Mouse (Mus musculus) MEL (cell line): ENCODE data around the gene Gm45234. TPM values are rescaled to one million over a fixed set of nuclear protein-coding genes. Genes with fewer than 3 reads are reported as not detected.

ENCODE experiments used
- DNase-seq: peaks from one replicate; pipeline ENCODE4 v3.0.0; 2011; ENCODE audit warnings: low read depth, low spot score
- H3K27ac ChIP-seq: 2 replicates; pipeline ENCODE4 v1.5.1; 2012; ENCODE audit warnings: low read depth, mild to moderate bottlenecking, control low read depth, low read length, moderate library complexity; ENCODE audit not compliant: control insufficient read depth
- H3K27me3 ChIP-seq, 2 experiments: fragments of 150-350 bp in 1 of 2; sonication (generic) in 1 of 2; 2 replicates each; pipeline ENCODE4 v1.6.1; 2012; ENCODE audit warnings: low read length in 2 of 2, mild to moderate bottlenecking in 2 of 2, improper control_type of control experiment in 1 of 2, moderate library complexity in 1 of 2; ENCODE audit not compliant: insufficient read depth in 2 of 2, control insufficient read depth in 1 of 2
- H3K36me3 ChIP-seq, 2 experiments: 2 replicates each; pipeline ENCODE4 v1.6.1; 2012 to 2014; ENCODE audit warnings: low read length in 2 of 2, improper control_type of control experiment in 1 of 2, inconsistent platforms in 1 of 2, mild to moderate bottlenecking in 1 of 2; ENCODE audit not compliant: insufficient read depth in 2 of 2, control insufficient read depth in 1 of 2
- H3K4me1 ChIP-seq, 2 experiments: fragments of 150-350 bp in 1 of 2; sonication (generic) in 1 of 2; 2 replicates each; pipeline ENCODE4 v1.6.1; 2012; ENCODE audit warnings: low read length in 2 of 2, improper control_type of control experiment in 1 of 2, mild to moderate bottlenecking in 1 of 2; ENCODE audit not compliant: insufficient read depth in 2 of 2, control insufficient read depth in 1 of 2
- H3K4me3 ChIP-seq, 2 experiments: fragments of 150-350 bp in 1 of 2; sonication (generic) in 1 of 2; 2 replicates each; pipeline ENCODE4 v1.5.1; 2012; ENCODE audit warnings: low read depth in 2 of 2, low read length in 2 of 2, mild to moderate bottlenecking in 2 of 2, moderate library complexity in 2 of 2, control low read depth in 1 of 2, improper control_type of control experiment in 1 of 2; ENCODE audit not compliant: control insufficient read depth in 1 of 2, insufficient read depth in 1 of 2
- H3K79me2 ChIP-seq: 2 replicates; pipeline ENCODE4 v1.6.1; 2012; ENCODE audit warnings: mild to moderate bottlenecking, low read length, moderate library complexity; ENCODE audit not compliant: control insufficient read depth, poor library complexity, insufficient read depth
- H3K9ac ChIP-seq: 2 replicates; pipeline ENCODE4 v1.6.1; 2012; ENCODE audit warnings: low read depth, mild to moderate bottlenecking, control low read depth, low read length, moderate library complexity; ENCODE audit not compliant: control insufficient read depth, poor library complexity, severe bottlenecking
- H3K9me3 ChIP-seq: fragments of 150-350 bp; sonication (generic); replicated peaks from 2 replicates; pipeline ENCODE4 v1.6.1; 2012; ENCODE audit warnings: mild to moderate bottlenecking, low read length, improper control_type of control experiment, moderate library complexity; ENCODE audit not compliant: insufficient read depth
- BHLHE40 ChIP-seq: IDR thresholded peaks from 2 replicates; pipeline ENCODE4 v1.6.1; 2012; ENCODE audit warnings: low read depth, mild to moderate bottlenecking, inconsistent platforms, low read length, improper control_type of control experiment, borderline replicate concordance
- CHD1 ChIP-seq: IDR thresholded peaks from 2 replicates; pipeline ENCODE4 v1.6.1; 2012; ENCODE audit warnings: low read depth, mild to moderate bottlenecking, inconsistent platforms, low read length, improper control_type of control experiment
- CHD2 ChIP-seq: IDR thresholded peaks from 2 replicates; pipeline ENCODE4 v1.6.1; 2011; ENCODE audit warnings: low read length, improper control_type of control experiment
- CTCF ChIP-seq, 3 experiments: IDR thresholded peaks in 2 of 3; conservative IDR thresholded peaks in 1 of 3; 2 replicates each; pipeline ENCODE4 v1.5.1; 2011 to 2012; ENCODE audit warnings: low read length in 3 of 3, low read depth in 2 of 3, mild to moderate bottlenecking in 2 of 3, improper control_type of control experiment in 1 of 3, inconsistent platforms in 1 of 3, mixed read lengths in 1 of 3, moderate library complexity in 1 of 3; ENCODE audit not compliant: control insufficient read depth in 1 of 3, insufficient read depth in 1 of 3, poor library complexity in 1 of 3, severe bottlenecking in 1 of 3
- E2F4 ChIP-seq: IDR thresholded peaks from 2 replicates; pipeline ENCODE4 v1.6.1; 2011; ENCODE audit warnings: low read depth, low read length, improper control_type of control experiment, borderline replicate concordance
- ELF1 ChIP-seq: IDR thresholded peaks from 2 replicates; pipeline ENCODE4 v1.6.1; 2014; ENCODE audit warnings: low read depth, mild to moderate bottlenecking, inconsistent platforms, low read length, improper control_type of control experiment, moderate library complexity
- EP300 ChIP-seq, 2 experiments: IDR thresholded peaks; 2 replicates each; pipeline ENCODE4 v1.6.1; 2011; ENCODE audit warnings: improper control_type of control experiment in 2 of 2, low read length in 2 of 2, low read depth in 1 of 2, mild to moderate bottlenecking in 1 of 2
- GABPA ChIP-seq: IDR thresholded peaks from 2 replicates; pipeline ENCODE4 v1.6.1; 2012; ENCODE audit warnings: low read depth, mild to moderate bottlenecking, inconsistent platforms, low read length, improper control_type of control experiment, moderate library complexity
- GATA1 ChIP-seq: IDR thresholded peaks from 2 replicates; pipeline ENCODE4 v1.6.1; 2011; ENCODE audit warnings: low read depth, low read length, improper control_type of control experiment
- HCFC1 ChIP-seq: IDR thresholded peaks from 2 replicates; pipeline ENCODE4 v1.6.1; 2012; ENCODE audit warnings: low read depth, mild to moderate bottlenecking, inconsistent platforms, low read length, improper control_type of control experiment, moderate library complexity
- JUND ChIP-seq: IDR thresholded peaks from 2 replicates; pipeline ENCODE4 v1.6.1; 2011; ENCODE audit warnings: low read depth, mild to moderate bottlenecking, improper control_type of control experiment, low read length
- KAT2A ChIP-seq: conservative IDR thresholded peaks from 2 replicates; pipeline ENCODE4 v1.6.1; 2012; ENCODE audit warnings: low read depth, low read length, improper control_type of control experiment, inconsistent platforms
- MAFK ChIP-seq: IDR thresholded peaks from 2 replicates; pipeline ENCODE4 v1.6.1; 2011; ENCODE audit warnings: low read depth, mild to moderate bottlenecking, low read length, improper control_type of control experiment, borderline replicate concordance
- MAX ChIP-seq: IDR thresholded peaks from 2 replicates; pipeline ENCODE4 v1.6.1; 2011; ENCODE audit warnings: low read length, improper control_type of control experiment
- MAZ ChIP-seq: IDR thresholded peaks from 2 replicates; pipeline ENCODE4 v1.6.1; 2012; ENCODE audit warnings: low read depth, mild to moderate bottlenecking, inconsistent platforms, low read length, improper control_type of control experiment
- MEF2A ChIP-seq: IDR thresholded peaks from 2 replicates; pipeline ENCODE4 v1.6.1; 2014; ENCODE audit warnings: low read depth, mild to moderate bottlenecking, inconsistent platforms, low read length, improper control_type of control experiment; ENCODE audit not compliant: poor library complexity, insufficient replicate concordance, severe bottlenecking; ENCODE audit errors: extremely low read depth
- MXI1 ChIP-seq: IDR thresholded peaks from 2 replicates; pipeline ENCODE4 v1.6.1; 2011; ENCODE audit warnings: mild to moderate bottlenecking, low read depth, low read length, improper control_type of control experiment
- MYB ChIP-seq: IDR thresholded peaks from 2 replicates; pipeline ENCODE4 v1.6.1; 2011; ENCODE audit warnings: mild to moderate bottlenecking, low read depth, low read length, improper control_type of control experiment
- MYC ChIP-seq: IDR thresholded peaks from 2 replicates; pipeline ENCODE4 v1.6.1; 2011; ENCODE audit warnings: low read depth, mild to moderate bottlenecking, low read length, improper control_type of control experiment, moderate library complexity
- NELFE ChIP-seq: IDR thresholded peaks from 2 replicates; pipeline ENCODE4 v1.6.1; 2011; ENCODE audit warnings: low read depth, low read length, improper control_type of control experiment
- NRF1 ChIP-seq: IDR thresholded peaks from 2 replicates; pipeline ENCODE4 v1.6.1; 2014; ENCODE audit warnings: low read depth, mild to moderate bottlenecking, inconsistent platforms, low read length, improper control_type of control experiment, moderate library complexity; ENCODE audit not compliant: poor library complexity, insufficient read depth, severe bottlenecking
- POLR2A ChIP-seq, 2 experiments: IDR thresholded peaks; 2 replicates each; pipeline ENCODE4 v1.6.1; 2011 to 2012; ENCODE audit warnings: low read length in 2 of 2, mild to moderate bottlenecking in 2 of 2, control low read depth in 1 of 2, improper control_type of control experiment in 1 of 2, low read depth in 1 of 2, moderate library complexity in 1 of 2; ENCODE audit not compliant: control insufficient read depth in 1 of 2, insufficient read depth in 1 of 2, poor library complexity in 1 of 2
- POLR2AphosphoS2 ChIP-seq: IDR thresholded peaks from 2 replicates; pipeline ENCODE4 v1.6.1; 2011; ENCODE audit warnings: low read length, improper control_type of control experiment
- POLR2AphosphoS5 ChIP-seq: IDR thresholded peaks from 2 replicates; pipeline ENCODE4 v1.6.1; 2012; ENCODE audit warnings: low read depth, borderline replicate concordance, mild to moderate bottlenecking, inconsistent platforms, low read length, moderate library complexity, mixed read lengths
- RAD21 ChIP-seq: IDR thresholded peaks from 2 replicates; pipeline ENCODE4 v1.6.1; 2011; ENCODE audit warnings: mild to moderate bottlenecking, low read depth, low read length, improper control_type of control experiment
- RCOR1 ChIP-seq: IDR thresholded peaks from 2 replicates; pipeline ENCODE4 v1.6.1; 2012; ENCODE audit warnings: low read depth, mild to moderate bottlenecking, inconsistent platforms, low read length, improper control_type of control experiment
- SIN3A ChIP-seq: IDR thresholded peaks from 2 replicates; pipeline ENCODE4 v1.6.1; 2012; ENCODE audit warnings: low read length, improper control_type of control experiment, inconsistent platforms
- SMC3 ChIP-seq: IDR thresholded peaks from 2 replicates; pipeline ENCODE4 v1.6.1; 2011; ENCODE audit warnings: low read depth, low read length, improper control_type of control experiment
- TAL1 ChIP-seq: IDR thresholded peaks from 2 replicates; pipeline ENCODE4 v1.6.1; 2012; ENCODE audit warnings: mild to moderate bottlenecking, inconsistent platforms, low read length, moderate library complexity, mixed read lengths
- TCF12 ChIP-seq: IDR thresholded peaks from 2 replicates; pipeline ENCODE4 v1.6.1; 2014; ENCODE audit warnings: low read depth, mild to moderate bottlenecking, inconsistent platforms, low read length, improper control_type of control experiment, moderate library complexity
- UBTF ChIP-seq: IDR thresholded peaks from 2 replicates; pipeline ENCODE4 v1.6.1; 2012; ENCODE audit warnings: low read depth, mild to moderate bottlenecking, inconsistent platforms, low read length, improper control_type of control experiment, moderate library complexity, borderline replicate concordance; ENCODE audit not compliant: insufficient read depth
- USF1 ChIP-seq: IDR thresholded peaks from 2 replicates; pipeline ENCODE4 v1.6.1; 2014; ENCODE audit warnings: low read depth, mild to moderate bottlenecking, inconsistent platforms, low read length, improper control_type of control experiment, moderate library complexity
- USF2 ChIP-seq, 2 experiments: IDR thresholded peaks; 2 replicates each; pipeline ENCODE4 v1.6.1; 2011 to 2012; ENCODE audit warnings: improper control_type of control experiment in 2 of 2, low read length in 2 of 2, borderline replicate concordance in 1 of 2, inconsistent platforms in 1 of 2, low read depth in 1 of 2, mild to moderate bottlenecking in 1 of 2; ENCODE audit not compliant: insufficient read depth in 1 of 2
- ZC3H11A ChIP-seq: IDR thresholded peaks from 2 replicates; pipeline ENCODE4 v1.6.1; 2012; ENCODE audit warnings: low read depth, mild to moderate bottlenecking, inconsistent platforms, low read length, improper control_type of control experiment
- ZKSCAN1 ChIP-seq: IDR thresholded peaks from 2 replicates; pipeline ENCODE4 v1.6.1; 2012; ENCODE audit warnings: low read depth, mild to moderate bottlenecking, inconsistent platforms, low read length, improper control_type of control experiment, moderate library complexity
- ZMIZ1 ChIP-seq: IDR thresholded peaks from 2 replicates; pipeline ENCODE4 v1.6.1; 2012; ENCODE audit warnings: low read depth, mild to moderate bottlenecking, inconsistent platforms, low read length, improper control_type of control experiment, moderate library complexity
- ZNF384 ChIP-seq: IDR thresholded peaks from 2 replicates; pipeline ENCODE4 v1.6.1; 2012; ENCODE audit warnings: low read depth, mild to moderate bottlenecking, inconsistent platforms, low read length, improper control_type of control experiment
- polyA plus RNA-seq, 2 experiments: library from polyadenylated mRNA; stranded (reverse) in 1 of 2; unstranded in 1 of 2; fragments of >175 nt in 1 of 2; fragments of >200 nt in 1 of 2; gene quantifications; 2 replicates each; pipeline versions ENCODE4 v1.2.1 to v1.2.4; 2012; ENCODE audit warnings: low replicate concordance in 2 of 2, low read depth in 1 of 2; ENCODE audit not compliant: insufficient read length in 2 of 2, insufficient read depth in 1 of 2, missing spikeins in 1 of 2
- total RNA-seq: library from RNA; depleted of rRNA; stranded (reverse); fragments of 300-350 nt; gene quantifications from 2 replicates; pipeline ENCODE4 v1.2.3, GENCODE M21; 2012

Gm45234 gene
- total and polyA plus RNA-seq, 3 experiments, result 0.15 TPM; not detected in 2

DNA sequence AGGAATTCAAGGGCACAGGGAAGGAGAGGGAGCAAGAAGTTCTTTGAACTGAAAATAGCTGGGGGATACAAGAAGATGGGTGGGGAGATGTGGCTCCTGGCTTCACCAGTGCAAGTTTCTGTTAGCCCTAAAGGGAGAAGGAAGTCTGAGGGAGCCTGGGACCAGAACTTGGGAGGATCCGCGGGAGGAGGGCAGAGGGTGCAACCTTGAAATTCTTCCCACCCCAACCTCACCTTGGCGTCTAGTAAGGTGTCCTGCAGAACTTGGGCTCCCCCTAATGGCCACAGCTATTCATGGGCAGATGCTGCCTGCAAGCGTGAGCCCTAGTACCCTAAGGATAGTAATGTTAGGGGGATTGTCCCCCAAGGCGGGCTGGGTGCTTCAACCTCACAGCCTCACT is 3.4 kb upstream of the Gm45234 start:
- Histone ChIP-seq H3K4me1 (peaks cover 2 to 32% of the 10 kb centered on the region in 2 experiments; a peak in 3 of 4 replicates), H3K27ac (peak overlapping the region; percentile 24; the same call in 1 of the 2 replicates), H3K79me2 (peaks cover 14% of the 10 kb centered on the region), H3K27me3 (no peaks in the 10 kb centered on the region), H3K36me3 (peaks cover 0 to 2% of the 10 kb centered on the region in 2 experiments; a peak in 1 of 4 replicates), H3K9ac (peak overlapping the region; percentile 71), H3K9me3 (no peaks in the 10 kb centered on the region), H3K4me3 (peak overlapping the region; percentile 31 to 40; a peak in 3 of 4 replicates)
- peak; percentile 94 for DNase-seq
- TF ChIP-seq POLR2AphosphoS2 (no peak; the same call in 1 of the 2 replicates), RAD21 (peak; percentile 95), TCF12 (0 out of 2 replicates have a peak, but pooled peaks have one; percentile 26), EP300 (IDR thresholded peaks at IDR 0.05; ENCODE audit: low read depth in 1 of 2, low read length in 2 of 2) (no peak), MAFK (no peak), NELFE (no peak), ELF1 (peak; percentile 16; the same call in 1 of the 2 replicates), CHD2 (no peak), GABPA (no peak), CTCF (IDR thresholded peaks at IDR 0.05 in 2 of 3, conservative IDR thresholded peaks at IDR 0.05 in 1 of 3; ENCODE audit: control insufficient read depth in 1 of 3, insufficient read depth in 1 of 3, low read depth in 2 of 3, low read length in 3 of 3, poor library complexity in 1 of 3, severe bottlenecking in 1 of 3) (peak; percentile 92 to 95 (median 94)), SMC3 (peak; percentile 80), MYB (no peak), MAX (no peak), ZNF384 (no peak), POLR2A (IDR thresholded peaks at IDR 0.05; ENCODE audit: control insufficient read depth in 1 of 2, insufficient read depth in 1 of 2, low read depth in 1 of 2, low read length in 2 of 2, poor library complexity in 1 of 2) (peak in 1 of 2 experiments; percentile 51; a peak in 2 of 4 replicates), MXI1 (no peak), ZC3H11A (peak; percentile 56), USF1 (no peak), JUND (no peak), MYC (0 out of 2 replicates have a peak, but pooled peaks have one; percentile 20), ZMIZ1 (no peak), CHD1 (no peak), HCFC1 (peak; percentile 75), UBTF (no peak), POLR2AphosphoS5 (no peak), BHLHE40 (no peak), TAL1 (no peak), MEF2A (no peak), KAT2A (no peak), RCOR1 (no peak), E2F4 (no peak), MAZ (peak; percentile 61; the same call in 1 of the 2 replicates), GATA1 (no peak), ZKSCAN1 (no peak), SIN3A (peak; percentile 73; the same call in 1 of the 2 replicates), NRF1 (no peak), USF2 (IDR thresholded peaks at IDR 0.05; ENCODE audit: borderline replicate concordance in 1 of 2, insufficient read depth in 1 of 2, low read depth in 1 of 2, low read length in 2 of 2) (no peak)
